Mouse (Mus musculus): ENCODE measurements at regions not wholly inside any gene's neighbourhood (a gene's known extent, or its start where the extent isn't known, plus 50 kb on each side); places are given as distances from the start of the nearest gene placed in this dataset.

DNA sequence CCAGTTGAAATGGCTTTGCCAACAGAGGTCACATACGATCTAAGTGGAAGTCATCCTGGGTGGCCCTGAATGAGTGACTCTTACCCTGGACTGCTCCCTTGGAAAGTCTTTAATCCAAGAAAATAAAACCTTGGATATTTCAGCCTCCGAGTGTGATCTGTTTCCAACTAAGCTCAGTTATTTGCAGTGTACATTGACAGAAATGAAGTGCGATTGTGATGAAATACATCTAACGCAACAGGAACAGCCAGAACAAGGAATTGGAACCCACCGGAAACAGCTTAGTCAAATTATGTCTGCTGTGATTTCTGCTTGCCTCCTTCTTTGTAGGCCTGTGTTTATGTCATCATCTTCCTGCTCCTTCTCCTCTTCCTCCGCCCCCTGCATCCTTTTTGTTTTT is 143.7 kb downstream of the Gm5426 start:
- no peaks in the 10 kb centered on the region for H3K79me2 ChIP-seq (replicated peaks; ENCODE audit: control insufficient read depth, extremely low read depth, insufficient read depth, poor library complexity, severe bottlenecking)
- no peaks in the 10 kb centered on the region for H3K27me3 ChIP-seq (replicated peaks)
- no peak overlapping the region for H3K9ac ChIP-seq (ENCODE audit: insufficient read depth, low read depth)
- H3K27ac ChIP-seq (ENCODE audit: insufficient read depth, low read depth) = no peak overlapping the region
- H3K4me1 ChIP-seq (ENCODE audit: control insufficient read depth in 1 of 2, insufficient read depth in 2 of 2) = peaks cover 2 to 18% of the 10 kb centered on the region in 2 experiments; a peak in 2 of 4 replicates
- H3K4me3 ChIP-seq (replicated peaks in 1 of 3; ENCODE audit: low read depth in 2 of 3, low read length in 2 of 3, poor library complexity in 1 of 3) = no peak overlapping the region
- in situ Hi-C loops (cut with MboI; ENCODE audit: low pct_ligation_motif_present, low pct_unique_long_range_greater_than_20kb, low sequenced_read_pairs) (no loop called here), dilution Hi-C loops (cut with MboI; ENCODE audit: extremely low pct_ligation_motif_present, extremely low pct_unique_long_range_greater_than_20kb, low sequenced_read_pairs) (no loop called here)
- no peak for DNase-seq (ENCODE audit: extremely low read depth)
- no peaks in the 10 kb centered on the region for H3K9me3 ChIP-seq (replicated peaks; ENCODE audit: low read length)
- no peaks in the 10 kb centered on the region for H3K36me3 ChIP-seq (replicated peaks in 1 of 2; ENCODE audit: control insufficient read depth in 1 of 2, insufficient read depth in 1 of 2, low read length in 1 of 2)
- TF ChIP-seq MEF2A (IDR thresholded peaks at IDR 0.05; ENCODE audit: borderline replicate concordance, low read depth, low read length) (no peak), PAX5 (IDR thresholded peaks at IDR 0.05; ENCODE audit: low read length) (no peak), NELFE (IDR thresholded peaks at IDR 0.05; ENCODE audit: low read depth, low read length) (no peak), MAZ (IDR thresholded peaks at IDR 0.05; ENCODE audit: low read depth, low read length) (no peak), KAT2A (IDR thresholded peaks at IDR 0.05; ENCODE audit: insufficient replicate concordance, low read length) (no peak), HCFC1 (IDR thresholded peaks at IDR 0.05; ENCODE audit: low read depth, low read length) (no peak), JUN (IDR thresholded peaks at IDR 0.05; ENCODE audit: insufficient read depth, low read depth, low read length) (no peak), CHD1 (IDR thresholded peaks at IDR 0.05; ENCODE audit: low read depth, low read length) (no peak), JUND (conservative IDR thresholded peaks at IDR 0.05; ENCODE audit: low read depth, low read length) (no peak), IRF4 (IDR thresholded peaks at IDR 0.05; ENCODE audit: low read depth, low read length) (no peak), ZNF384 (IDR thresholded peaks at IDR 0.05; ENCODE audit: low read depth, low read length) (no peak), ZC3H11A (IDR thresholded peaks at IDR 0.05; ENCODE audit: low read depth, low read length) (no peak), POLR2A (IDR thresholded peaks at IDR 0.05; ENCODE audit: low read depth, low read length) (no peak), MXI1 (IDR thresholded peaks at IDR 0.05; ENCODE audit: low read depth, low read length) (no peak)
- no peak overlapping the region for H3K4me2 ChIP-seq (ENCODE audit: insufficient read depth, low read depth, poor library complexity, severe bottlenecking)

DNA sequence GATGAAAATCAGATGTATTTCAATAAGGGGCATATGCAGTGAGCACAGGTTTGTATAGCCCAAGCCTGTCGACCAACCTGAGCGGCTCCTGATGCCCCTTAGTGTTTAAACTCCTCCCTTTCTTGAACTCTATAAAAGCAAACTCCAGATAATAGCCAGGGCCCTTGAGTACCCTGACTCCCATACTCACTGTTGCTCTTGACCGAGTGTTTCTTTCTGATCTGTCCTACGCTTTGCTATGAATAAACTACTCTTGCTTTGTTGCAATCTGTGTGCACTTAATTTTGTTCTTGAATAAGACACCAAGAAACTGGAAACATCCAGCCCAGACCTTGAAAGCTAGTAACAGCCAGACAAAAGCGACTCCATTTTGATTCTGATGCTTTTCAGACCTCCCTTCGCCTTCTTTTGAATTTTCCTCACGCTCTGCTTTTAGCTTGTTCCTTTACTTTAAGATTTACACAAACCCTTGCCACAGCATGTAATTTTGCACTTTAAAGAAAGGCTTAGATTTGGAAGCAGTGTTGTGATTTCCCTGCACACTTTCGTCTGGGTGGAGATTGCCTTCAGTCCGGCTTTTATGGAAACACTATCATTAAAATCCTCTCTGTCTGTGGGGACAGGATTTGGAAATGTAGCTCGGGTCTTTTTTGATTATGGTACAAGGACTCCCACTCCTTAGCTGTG is 149.1 kb downstream of the Gm5426 start:
- in situ Hi-C loops (cut with MboI; ENCODE audit: low pct_ligation_motif_present, low pct_unique_long_range_greater_than_20kb, low sequenced_read_pairs) (no loop called here), dilution Hi-C loops (cut with MboI; ENCODE audit: extremely low pct_ligation_motif_present, extremely low pct_unique_long_range_greater_than_20kb, low sequenced_read_pairs) (no loop called here)
- Histone ChIP-seq H3K27me3 (replicated peaks) (no peaks in the 10 kb centered on the region), H3K27ac (ENCODE audit: insufficient read depth, low read depth) (no peak overlapping the region), H3K9me3 (replicated peaks; ENCODE audit: low read length) (no peaks in the 10 kb centered on the region), H3K4me2 (ENCODE audit: insufficient read depth, low read depth, poor library complexity, severe bottlenecking) (no peak overlapping the region), H3K4me3 (replicated peaks in 1 of 3; ENCODE audit: low read depth in 2 of 3, low read length in 2 of 3, poor library complexity in 1 of 3) (no peak overlapping the region), H3K79me2 (replicated peaks; ENCODE audit: control insufficient read depth, extremely low read depth, insufficient read depth, poor library complexity, severe bottlenecking) (no peaks in the 10 kb centered on the region), H3K9ac (ENCODE audit: insufficient read depth, low read depth) (no peak overlapping the region), H3K36me3 (replicated peaks in 1 of 2; ENCODE audit: control insufficient read depth in 1 of 2, insufficient read depth in 1 of 2, low read length in 1 of 2) (no peaks in the 10 kb centered on the region), H3K4me1 (ENCODE audit: control insufficient read depth in 1 of 2, insufficient read depth in 2 of 2) (peaks cover 0 to 3% of the 10 kb centered on the region in 2 experiments; a peak in 1 of 4 replicates)
- no peak for TF ChIP-seq MYC (IDR thresholded peaks at IDR 0.05; ENCODE audit: low read depth, low read length)
- no peak for TF ChIP-seq MXI1 (IDR thresholded peaks at IDR 0.05; ENCODE audit: low read depth, low read length)
- TF ChIP-seq KAT2A (IDR thresholded peaks at IDR 0.05; ENCODE audit: insufficient replicate concordance, low read length) = no peak
- TF ChIP-seq ZNF384 (IDR thresholded peaks at IDR 0.05; ENCODE audit: low read depth, low read length) = no peak
- TF ChIP-seq EP300 (IDR thresholded peaks at IDR 0.05; ENCODE audit: low read length) = no peak
- TF ChIP-seq BHLHE40 (IDR thresholded peaks at IDR 0.05; ENCODE audit: low read depth, low read length) = no peak
- no peak for TF ChIP-seq USF1 (IDR thresholded peaks at IDR 0.05; ENCODE audit: low read depth, low read length)
- TF ChIP-seq MEF2A (IDR thresholded peaks at IDR 0.05; ENCODE audit: borderline replicate concordance, low read depth, low read length) = no peak
- TF ChIP-seq E2F4 (IDR thresholded peaks at IDR 0.05; ENCODE audit: insufficient replicate concordance, low read depth, low read length) = no peak
- TF ChIP-seq SIN3A (IDR thresholded peaks at IDR 0.05; ENCODE audit: low read length) = no peak
- TF ChIP-seq ZKSCAN1 (IDR thresholded peaks at IDR 0.05; ENCODE audit: borderline replicate concordance, low read depth, low read length) = no peak
- no peak for TF ChIP-seq MAX (IDR thresholded peaks at IDR 0.05; ENCODE audit: low read length)
- no peak for TF ChIP-seq ETS1 (conservative IDR thresholded peaks at IDR 0.05; ENCODE audit: low read depth, low read length)
- no peak for TF ChIP-seq MAFK (IDR thresholded peaks at IDR 0.05; ENCODE audit: insufficient replicate concordance, low read length)
- TF ChIP-seq RCOR1 (conservative IDR thresholded peaks at IDR 0.05; ENCODE audit: low read depth, low read length) = no peak
- TF ChIP-seq TCF12 (IDR thresholded peaks at IDR 0.05; ENCODE audit: low read depth, low read length) = no peak
- no peak for TF ChIP-seq CTCF (conservative IDR thresholded peaks at IDR 0.05 in 1 of 2, IDR thresholded peaks at IDR 0.05 in 1 of 2; ENCODE audit: low read depth in 2 of 2, low read length in 2 of 2)
- no peak for TF ChIP-seq PAX5 (IDR thresholded peaks at IDR 0.05; ENCODE audit: low read length)
- no peak for TF ChIP-seq CHD1 (IDR thresholded peaks at IDR 0.05; ENCODE audit: low read depth, low read length)
- TF ChIP-seq ZMIZ1 (IDR thresholded peaks at IDR 0.05; ENCODE audit: low read depth, low read length) = no peak
- DNase-seq (ENCODE audit: extremely low read depth) = no peak

Measured in CH12.LX (cell line).